Mouse (Mus musculus) brain, embryonic 14.5 days (tissue): ENCODE results near the gene Bcas3.

ENCODE experiments used
- CTCF ChIP-seq: fragments of 200-500 bp; IDR thresholded peaks from 2 replicates; pipeline ENCODE4 v1.5.1; 2012; ENCODE audit warnings: inconsistent platforms, mild to moderate bottlenecking, moderate library complexity, borderline replicate concordance; ENCODE audit not compliant: insufficient read depth, insufficient read length; ENCODE audit errors: extremely low read depth
- POLR2A ChIP-seq: fragments of 200-500 bp; IDR thresholded peaks from 2 replicates; pipeline ENCODE4 v1.6.1; 2012; ENCODE audit warnings: mild to moderate bottlenecking, inconsistent platforms, borderline replicate concordance; ENCODE audit not compliant: poor library complexity, insufficient read depth, insufficient read length, severe bottlenecking; ENCODE audit errors: extremely low read depth

DNA sequence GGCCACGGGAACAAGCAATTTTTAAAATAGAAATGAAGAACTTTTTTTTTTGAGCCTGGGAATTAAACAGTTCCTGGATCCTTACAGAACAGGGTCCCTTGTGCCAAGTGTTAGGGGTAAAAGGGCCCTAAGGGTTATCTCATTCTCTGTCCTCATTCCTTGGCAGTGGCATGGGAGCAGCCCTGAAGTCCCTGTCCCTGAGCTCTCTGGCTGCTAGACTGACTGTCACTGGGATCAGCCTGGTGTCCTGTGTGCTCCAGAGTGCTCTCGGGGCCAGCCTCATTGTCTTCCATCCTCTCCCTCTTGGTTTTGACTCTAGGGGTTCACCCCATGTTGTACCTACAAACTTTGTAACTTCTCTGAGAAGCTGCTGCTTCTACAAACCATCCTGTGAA is 360.8 kb downstream of the Bcas3 start:
- TF ChIP-seq CTCF (no peak), POLR2A (no peak)
